Mouse (Mus musculus): ENCODE measurements around the gene Brdt.

DNA sequence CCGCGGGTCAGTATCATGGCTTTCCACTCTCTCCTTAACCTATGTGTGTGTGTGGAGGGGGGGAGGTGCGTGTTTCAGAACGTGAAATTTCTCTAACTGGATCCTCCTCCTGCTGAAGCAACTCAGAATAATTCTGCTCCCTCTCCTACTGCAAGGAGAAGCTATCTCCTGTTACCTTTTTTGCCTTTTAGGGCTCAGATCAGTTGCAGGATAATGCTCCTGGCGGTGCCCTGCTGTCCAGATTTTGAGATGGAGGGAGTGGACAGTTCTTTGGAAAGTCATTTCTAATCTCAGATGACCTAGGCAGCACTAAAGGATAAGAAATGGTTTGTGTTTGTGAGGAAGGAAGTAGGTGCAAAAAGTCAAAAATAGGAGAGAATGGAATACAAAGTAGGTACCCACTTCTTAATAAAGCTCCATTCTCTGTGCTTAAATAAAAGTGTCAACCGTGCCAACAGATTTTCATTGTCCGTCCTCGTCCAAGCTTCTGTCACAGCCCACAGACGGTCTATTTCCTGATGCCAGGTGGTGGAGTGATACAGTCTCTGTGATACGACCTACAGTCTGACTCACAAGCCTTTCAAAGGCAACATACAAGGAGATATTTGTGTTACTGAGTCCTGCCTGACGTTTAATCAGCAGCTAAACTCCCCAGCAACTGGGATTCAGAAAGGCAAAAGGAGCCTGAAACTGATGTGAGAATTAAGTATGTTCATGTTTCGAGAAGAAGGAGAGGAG is 73.2 kb downstream of the Brdt start:
- TF ChIP-seq POLR2A (IDR thresholded peaks at IDR 0.05; ENCODE audit: borderline replicate concordance, insufficient read depth, low read length) (peak; percentile 43; the same call in 1 of the 2 replicates), CTCF (IDR thresholded peaks at IDR 0.05; ENCODE audit: borderline replicate concordance, insufficient read depth, low read depth, low read length) (no peak)

Measured in cerebellum, adult 2 months (tissue).